Comparison of ENCODE assay signal across 12 mouse cellular contexts in genomic region chr16:19848395-19848794, GRCm38 (mm10).
DNase-seq lines count a peak whose midpoint lies in the region; ATAC-seq and TF ChIP-seq lines count a peak whose summit lies in the region.
"Had no signal": no experiment of that assay in that cellular context is flagged by ENCODE, and none has a peak within 500 bp of the region (broad histone marks: within the 10 kb centered on the region; RNA-seq: fewer than 3 reads in every experiment).

No protein-coding gene starts in this region.

- DNase-seq in embryonic facial prominence, embryonic 11.5 days (ENCODE audit: low spot score): peak; percentile 37
- no peak for DNase-seq in embryonic facial prominence, embryonic 10.5 days (ENCODE audit: low spot score)
- DNase-seq in liver, postnatal 0 days: no peak
- peak; percentile 14 for DNase-seq in ZHBTc4 (ENCODE audit: low read depth, low spot score)
- DNase-seq in naive thymus-derived CD4-positive, alpha-beta T cell, adult 2 months (ENCODE audit: low read depth): peak; percentile 42
- DNase-seq in right cerebral cortex, postnatal 4 days: no peak
- no peak for DNase-seq in kidney, postnatal 25 days
- DNase-seq: heart, postnatal 14 days; lung, postnatal 4 days; right cerebral cortex, postnatal 25 days had no signal

- no peaks in the 10 kb centered on the region for H3K4me1 ChIP-seq in embryonic facial prominence, embryonic 11.5 days (ENCODE audit: control insufficient read depth, insufficient read depth, low read length)
- no peaks in the 10 kb centered on the region for H3K4me1 ChIP-seq in embryonic facial prominence, embryonic 10.5 days
- no peaks in the 10 kb centered on the region for H3K4me1 ChIP-seq in liver, postnatal 0 days (ENCODE audit: insufficient read depth)
- H3K4me1 ChIP-seq in liver, embryonic 12.5 days: no peaks in the 10 kb centered on the region
- H3K4me1 ChIP-seq: forebrain, embryonic 12.5 days had no signal

- H3K4me3 ChIP-seq in embryonic facial prominence, embryonic 11.5 days (ENCODE audit: low read depth, low read length): no peak overlapping the region
- H3K4me3 ChIP-seq in embryonic facial prominence, embryonic 10.5 days: no peak overlapping the region
- H3K4me3 ChIP-seq in liver, postnatal 0 days (ENCODE audit: low read depth, low read length): no peak overlapping the region
- no peak overlapping the region for H3K4me3 ChIP-seq in liver, embryonic 12.5 days
- H3K4me3 ChIP-seq: forebrain, embryonic 12.5 days had no signal

- TF ChIP-seq EP300 in liver, postnatal 0 days (IDR thresholded peaks at IDR 0.05; ENCODE audit: low read depth): no peak

- no peaks in the 10 kb centered on the region for H3K36me3 ChIP-seq in embryonic facial prominence, embryonic 11.5 days (replicated peaks; ENCODE audit: control insufficient read depth, insufficient read depth, low read depth, low read length)
- H3K36me3 ChIP-seq in embryonic facial prominence, embryonic 10.5 days (replicated peaks): no peaks in the 10 kb centered on the region
- no peaks in the 10 kb centered on the region for H3K36me3 ChIP-seq in liver, postnatal 0 days (replicated peaks; ENCODE audit: insufficient read depth, low read length)
- no peaks in the 10 kb centered on the region for H3K36me3 ChIP-seq in liver, embryonic 12.5 days
- H3K36me3 ChIP-seq: forebrain, embryonic 12.5 days had no signal

- no peak overlapping the region for H3K27ac ChIP-seq in embryonic facial prominence, embryonic 11.5 days (replicated peaks; ENCODE audit: low read depth, low read length)
- H3K27ac ChIP-seq in embryonic facial prominence, embryonic 10.5 days (replicated peaks): no peak overlapping the region
- H3K27ac ChIP-seq in liver, postnatal 0 days (ENCODE audit: low read depth): no peak overlapping the region
- H3K27ac ChIP-seq in liver, embryonic 12.5 days: no peak overlapping the region
- H3K27ac ChIP-seq: forebrain, embryonic 12.5 days had no signal

- 39% methylated on average over 1 of the region's 1 CpGs for WGBS in embryonic facial prominence, embryonic 11.5 days
- 51% methylated on average over 1 of the region's 1 CpGs for WGBS in embryonic facial prominence, embryonic 10.5 days
- WGBS in liver, postnatal 0 days (ENCODE audit: insufficient replicate concordance): 21% methylated on average over 1 of the region's 1 CpGs
- WGBS in liver, embryonic 12.5 days (ENCODE audit: insufficient replicate concordance): 23% methylated on average over 1 of the region's 1 CpGs

- no peaks in the 10 kb centered on the region for H3K9me3 ChIP-seq in embryonic facial prominence, embryonic 11.5 days (replicated peaks; ENCODE audit: control insufficient read depth, low read length)
- H3K9me3 ChIP-seq in embryonic facial prominence, embryonic 10.5 days: 0 out of 2 replicates have a peak, but pooled peaks cover 4% of the 10 kb centered on the region
- no peaks in the 10 kb centered on the region for H3K9me3 ChIP-seq in liver, postnatal 0 days (ENCODE audit: low read length)
- H3K9me3 ChIP-seq in liver, embryonic 12.5 days (replicated peaks): no peaks in the 10 kb centered on the region; the same call in 1 of the 2 replicates
- H3K9me3 ChIP-seq: forebrain, embryonic 12.5 days had no signal

- peak; percentile 54 for TF ChIP-seq CTCF in liver, postnatal 0 days (IDR thresholded peaks at IDR 0.05; ENCODE audit: low read depth)

- no peak overlapping the region for H3K4me2 ChIP-seq in embryonic facial prominence, embryonic 11.5 days (ENCODE audit: low read depth, low read length)
- no peak overlapping the region for H3K4me2 ChIP-seq in liver, postnatal 0 days (ENCODE audit: low read depth, low read length)
- no peak overlapping the region for H3K4me2 ChIP-seq in liver, embryonic 12.5 days
- H3K4me2 ChIP-seq: forebrain, embryonic 12.5 days had no signal

- ATAC-seq in embryonic facial prominence, embryonic 11.5 days (replicated peaks; ENCODE audit: insufficient number of reproducible peaks, low FRiP score, low TSS enrichment, low read depth): no peak
- ATAC-seq in liver, postnatal 0 days: no peak
- no peak for ATAC-seq in liver, embryonic 12.5 days

- H3K27me3 ChIP-seq in embryonic facial prominence, embryonic 11.5 days (ENCODE audit: control insufficient read depth, insufficient read depth, low read length): no peaks in the 10 kb centered on the region
- no peaks in the 10 kb centered on the region for H3K27me3 ChIP-seq in embryonic facial prominence, embryonic 10.5 days (replicated peaks; ENCODE audit: low read depth, poor library complexity, severe bottlenecking)
- H3K27me3 ChIP-seq in liver, postnatal 0 days (ENCODE audit: insufficient read depth, low read length): no peaks in the 10 kb centered on the region
- no peaks in the 10 kb centered on the region for H3K27me3 ChIP-seq in liver, embryonic 12.5 days (replicated peaks)
- H3K27me3 ChIP-seq: forebrain, embryonic 12.5 days had no signal

- no peak overlapping the region for H3K9ac ChIP-seq in embryonic facial prominence, embryonic 11.5 days (replicated peaks; ENCODE audit: low read length)
- H3K9ac ChIP-seq in liver, postnatal 0 days (replicated peaks): no peak overlapping the region
- H3K9ac ChIP-seq in liver, embryonic 12.5 days: no peak overlapping the region
- H3K9ac ChIP-seq: forebrain, embryonic 12.5 days had no signal

Comparison
In these comparisons a context has a peak if more than half of its experiments do, and no peak if none do; other contexts are left out.
1. DNase-seq: peak in embryonic facial prominence, embryonic 11.5 days (single experiment), ZHBTc4 (single experiment) and naive thymus-derived CD4-positive, alpha-beta T cell, adult 2 months (single experiment); none in embryonic facial prominence, embryonic 10.5 days (single experiment), liver, postnatal 0 days (single experiment), right cerebral cortex, postnatal 4 days (single experiment) and kidney, postnatal 25 days (0 of 2).